Mouse (Mus musculus) layer of hippocampus, adult 2 months (tissue): Measurements from ENCODE around the gene Yap1. TPM values are rescaled to one million over a fixed set of nuclear protein-coding genes. Genes with fewer than 3 reads are reported as not detected.
A peak's percentile ranks its signal among the peaks of the same experiment; 100 is the strongest.

Experiments
- DNase-seq, 2 experiments: peaks; one replicate each; pipeline ENCODE4 v3.0.0; 2022; ENCODE audit warnings: low spot score in 2 of 2
- H3K27ac ChIP-seq: fragments of 200-600 bp; 2 replicates; pipeline ENCODE4 v1.8.1; 2022
- H3K4me3 ChIP-seq: fragments of 200-600 bp; 2 replicates; pipeline ENCODE4 v1.8.1; 2022; ENCODE audit warnings: mild to moderate bottlenecking
- CTCF ChIP-seq: fragments of 200-600 bp; conservative IDR thresholded peaks from 2 replicates; pipeline ENCODE4 v1.8.1; 2022; ENCODE audit warnings: antibody characterized with exemption, mild to moderate bottlenecking, moderate library complexity
- long read RNA-seq, 2 experiments: library from polyadenylated mRNA; stranded (forward); transcript quantifications; one replicate each; pipeline ENCODE4 v2.0.0; 2021; ENCODE audit warnings: borderline mapping rate in 2 of 2
- total RNA-seq, 2 experiments: library from RNA; stranded (reverse); gene quantifications; 2 replicates each; pipeline ENCODE4 v1.2.3; 2021

Gene Yap1
- 10 to 100 TPM; 15.7 to 17.7 TPM for total RNA-seq
- long read RNA-seq, experiment 1, full-length matches to known transcripts = 2 of 5 reads
- long read RNA-seq, experiment 1, partial matches to known transcripts = 0 of 5 reads
- long read RNA-seq, experiment 1, other reads (novel, unspliced or antisense) = 3 of 5 reads
- long read RNA-seq, experiment 2, full-length matches to known transcripts = 2 of 5 reads
- long read RNA-seq, experiment 2, partial matches to known transcripts = 0 of 5 reads
- long read RNA-seq, experiment 2, other reads (novel, unspliced or antisense) = 3 of 5 reads

- TF ChIP-seq CTCF = no peak
- peak within 1 kb of the TSS; percentile 80 for H3K27ac ChIP-seq
Measured at GRCm38 (mm10) chr9:8004370-8004991, at the start of gene Yap1. Gene Yap1 (minus strand): TSS chr9:8004596.

GRCm38 (mm10) chr9:8043044-8043387, 38.6 kb upstream of the Yap1 start:
- no peak for TF ChIP-seq CTCF
- Histone ChIP-seq H3K4me3 (peak overlapping the region; percentile 71), H3K27ac (peak overlapping the region; percentile 96)
- DNase-seq = no peak

More at GRCm38 (mm10) chr9:8004370-8004991, at the start of gene Yap1:
- peak within 1 kb of the TSS; percentile 77 for H3K4me3 ChIP-seq
- peak; percentile 68 to 78 for DNase-seq

- Histone ChIP-seq H3K27ac (peak within 1 kb of the TSS; percentile 96), H3K4me3 (peak within 1 kb of the TSS; percentile 71)
- no peak for TF ChIP-seq CTCF
- peak; percentile 97 for DNase-seq
Measured at GRCm38 (mm10) chr9:8042338-8043043, 38.1 kb upstream of the Yap1 start, which contains the start of gene Cfap300. Gene Cfap300 (minus strand): TSS chr9:8042823.

GRCm38 (mm10) chr9:8035546-8035945, 31.1 kb upstream of the Yap1 start:
- Histone ChIP-seq H3K27ac (no peak overlapping the region), H3K4me3 (no peak overlapping the region)
- DNase-seq = no peak
- TF ChIP-seq CTCF = no peak

- Histone ChIP-seq H3K27ac (no peak overlapping the region), H3K4me3 (no peak overlapping the region)
- TF ChIP-seq CTCF = no peak
- DNase-seq = no peak
Measured at GRCm38 (mm10) chr9:8035091-8035490, 30.7 kb upstream of the Yap1 start.

- H3K4me3 ChIP-seq = no peak overlapping the region
- no peak for TF ChIP-seq CTCF
- H3K27ac ChIP-seq = no peak overlapping the region
- no peak for DNase-seq
Measured at GRCm38 (mm10) chr9:8034143-8034542, 29.7 kb upstream of the Yap1 start.

GRCm38 (mm10) chr9:8032847-8033246, 28.5 kb upstream of the Yap1 start:
- DNase-seq = no peak
- H3K27ac ChIP-seq = no peak overlapping the region
- no peak for TF ChIP-seq CTCF
- H3K4me3 ChIP-seq = no peak overlapping the region

- no peak overlapping the region for H3K27ac ChIP-seq
- DNase-seq = no peak
- TF ChIP-seq CTCF = no peak
- no peak overlapping the region for H3K4me3 ChIP-seq
Measured at GRCm38 (mm10) chr9:8018609-8019008, 14.2 kb upstream of the Yap1 start.

- no peak for DNase-seq
- TF ChIP-seq CTCF = no peak
- Histone ChIP-seq H3K4me3 (no peak overlapping the region), H3K27ac (peak overlapping the region; percentile 58; the same call in 1 of the 2 replicates)
Measured at GRCm38 (mm10) chr9:8017253-8017913, 13.0 kb upstream of the Yap1 start.

- Histone ChIP-seq H3K4me3 (peak overlapping the region; percentile 77), H3K27ac (peak overlapping the region; percentile 80)
Measured at GRCm38 (mm10) chr9:8003301-8004271, 810 bp downstream of the Yap1 start.

GRCm38 (mm10) chr9:8002806-8003205, 1.6 kb downstream of the Yap1 start:
- peak overlapping the region; percentile 77 for H3K4me3 ChIP-seq
- no peak for DNase-seq
- H3K27ac ChIP-seq = peak overlapping the region; percentile 80
- TF ChIP-seq CTCF = no peak

More at GRCm38 (mm10) chr9:8003301-8004271, 810 bp downstream of the Yap1 start:
- no peak for TF ChIP-seq CTCF
- DNase-seq = peak; percentile 29 to 33

GRCm38 (mm10) chr9:8001352-8001751, 3.0 kb downstream of the Yap1 start:
- no peak for DNase-seq

More at GRCm38 (mm10) chr9:8001352-8001751, 3.0 kb downstream of the Yap1 start:
- Histone ChIP-seq H3K4me3 (no peak overlapping the region), H3K27ac (no peak overlapping the region)
- TF ChIP-seq CTCF = no peak
